Mouse (Mus musculus): Measurements from ENCODE around the gene Efhd1. TPM values are rescaled to one million over a fixed set of nuclear protein-coding genes. Genes with fewer than 3 reads are reported as not detected.

The Efhd1 gene
- total RNA-seq (2014; rRNA removed): 1.3 TPM in 2 replicates
- polyA plus RNA-seq (2015; fragmentation: Nextera tagmentation; extraction: Ambion mirVana): 1.9 and 2.2 TPM in 2 replicates

GRCm38 (mm10) chr1:87264134-87265006, at the start of gene Efhd1:
Efhd1 (plus strand) TSS chr1:87264363.
- Histone ChIP-seq H3K4me3 (ENCODE audit: low read depth, low read length) (peak within 1 kb of the TSS; percentile 48), H3K9me3 (ENCODE audit: low read length) (no peaks in the 10 kb centered on the region), H3K27ac (ENCODE audit: low read depth, low read length) (no peak within 1 kb of the TSS), H3K27me3 (ENCODE audit: insufficient read depth, low read length) (peaks cover 36% of the 10 kb centered on the region), H3K4me2 (ENCODE audit: low read depth) (peak within 1 kb of the TSS; percentile 99), H3K4me1 (ENCODE audit: insufficient read depth) (peaks cover 6% of the 10 kb centered on the region), H3K9ac (peak within 1 kb of the TSS; percentile 37), H3K36me3 (ENCODE audit: insufficient read depth) (no peaks in the 10 kb centered on the region)
- under 1% methylated on average over 70 of the region's 70 CpGs for WGBS
- no peak for TF ChIP-seq CTCF (IDR thresholded peaks at IDR 0.05; ENCODE audit: low read depth)
- ATAC-seq (peak; percentile 51), DNase-seq (peak; percentile 29)

GRCm38 (mm10) chr1:87214748-87215147, 49.4 kb upstream of the Efhd1 start:
- peak overlapping the region; percentile 94 for H3K9ac ChIP-seq
- peaks cover 19% of the 10 kb centered on the region for H3K4me1 ChIP-seq (ENCODE audit: insufficient read depth)
- no peak for ATAC-seq
- TF ChIP-seq CTCF (IDR thresholded peaks at IDR 0.05; ENCODE audit: low read depth): no peak
- H3K27me3 ChIP-seq (ENCODE audit: insufficient read depth, low read length): no peaks in the 10 kb centered on the region
- peak overlapping the region; percentile 98 for H3K27ac ChIP-seq (ENCODE audit: low read depth, low read length)
- H3K4me2 ChIP-seq (ENCODE audit: low read depth): peak overlapping the region; percentile 67
- peak overlapping the region; percentile 97 for H3K4me3 ChIP-seq (ENCODE audit: low read depth, low read length)
- WGBS: 33% methylated on average over 4 of the region's 4 CpGs
- DNase-seq: no peak
- H3K9me3 ChIP-seq (ENCODE audit: low read length): no peaks in the 10 kb centered on the region
- peaks cover 4% of the 10 kb centered on the region; the same call in 1 of the 2 replicates for H3K36me3 ChIP-seq (ENCODE audit: insufficient read depth)

GRCm38 (mm10) chr1:87217938-87218337, 46.2 kb upstream of the Efhd1 start:
- Histone ChIP-seq H3K4me3 (ENCODE audit: low read depth, low read length) (no peak overlapping the region), H3K4me1 (ENCODE audit: insufficient read depth) (peaks cover 18% of the 10 kb centered on the region), H3K9ac (no peak overlapping the region), H3K36me3 (ENCODE audit: insufficient read depth) (peaks cover 34% of the 10 kb centered on the region), H3K27me3 (ENCODE audit: insufficient read depth, low read length) (no peaks in the 10 kb centered on the region), H3K4me2 (ENCODE audit: low read depth) (no peak overlapping the region), H3K27ac (ENCODE audit: low read depth, low read length) (no peak overlapping the region), H3K9me3 (ENCODE audit: low read length) (no peaks in the 10 kb centered on the region)
- ATAC-seq: no peak
- WGBS: 65% methylated on average over 3 of the region's 3 CpGs
- peak; percentile 65 for TF ChIP-seq CTCF (IDR thresholded peaks at IDR 0.05; ENCODE audit: low read depth)
- DNase-seq: peak; percentile 26

- Histone ChIP-seq H3K27me3 (ENCODE audit: insufficient read depth, low read length) (no peaks in the 10 kb centered on the region), H3K4me2 (ENCODE audit: low read depth) (no peak overlapping the region), H3K4me1 (ENCODE audit: insufficient read depth) (no peaks in the 10 kb centered on the region), H3K4me3 (ENCODE audit: low read depth, low read length) (no peak overlapping the region), H3K27ac (ENCODE audit: low read depth, low read length) (no peak overlapping the region), H3K36me3 (ENCODE audit: insufficient read depth) (peaks cover 95% of the 10 kb centered on the region), H3K9ac (no peak overlapping the region), H3K9me3 (ENCODE audit: low read length) (no peaks in the 10 kb centered on the region)
- WGBS: 97% methylated on average over 8 of the region's 8 CpGs
- ATAC-seq (no peak), DNase-seq (no peak)
- TF ChIP-seq CTCF (IDR thresholded peaks at IDR 0.05; ENCODE audit: low read depth): no peak
Observed at GRCm38 (mm10) chr1:87225739-87226138, 38.4 kb upstream of the Efhd1 start.

- Histone ChIP-seq H3K4me3 (ENCODE audit: low read depth, low read length) (no peak overlapping the region), H3K4me2 (ENCODE audit: low read depth) (no peak overlapping the region), H3K9ac (no peak overlapping the region), H3K9me3 (ENCODE audit: low read length) (no peaks in the 10 kb centered on the region), H3K36me3 (ENCODE audit: insufficient read depth) (peaks cover 95% of the 10 kb centered on the region), H3K27me3 (ENCODE audit: insufficient read depth, low read length) (no peaks in the 10 kb centered on the region), H3K4me1 (ENCODE audit: insufficient read depth) (no peaks in the 10 kb centered on the region), H3K27ac (ENCODE audit: low read depth, low read length) (no peak overlapping the region)
- ATAC-seq (no peak), DNase-seq (no peak)
- WGBS: 100% methylated on average over 1 of the region's 1 CpGs
- no peak for TF ChIP-seq CTCF (IDR thresholded peaks at IDR 0.05; ENCODE audit: low read depth)
Observed at GRCm38 (mm10) chr1:87226409-87227159, 37.6 kb upstream of the Efhd1 start.

- H3K4me3 ChIP-seq (ENCODE audit: low read depth, low read length): no peak overlapping the region
- no peaks in the 10 kb centered on the region for H3K4me1 ChIP-seq (ENCODE audit: insufficient read depth)
- TF ChIP-seq CTCF (IDR thresholded peaks at IDR 0.05; ENCODE audit: low read depth): no peak
- H3K36me3 ChIP-seq (ENCODE audit: insufficient read depth): peaks cover 95% of the 10 kb centered on the region
- DNase-seq (no peak), ATAC-seq (peak; percentile 16; the same call in 1 of the 2 replicates)
- no peaks in the 10 kb centered on the region for H3K9me3 ChIP-seq (ENCODE audit: low read length)
- no peaks in the 10 kb centered on the region for H3K27me3 ChIP-seq (ENCODE audit: insufficient read depth, low read length)
- no peak overlapping the region for H3K9ac ChIP-seq
- H3K27ac ChIP-seq (ENCODE audit: low read depth, low read length): no peak overlapping the region
- 75% methylated on average over 3 of the region's 3 CpGs for WGBS
- H3K4me2 ChIP-seq (ENCODE audit: low read depth): no peak overlapping the region
Observed at GRCm38 (mm10) chr1:87227160-87227550, 37.0 kb upstream of the Efhd1 start.

- H3K9me3 ChIP-seq (ENCODE audit: low read length): no peaks in the 10 kb centered on the region
- WGBS: 69% methylated on average over 5 of the region's 5 CpGs
- no peak overlapping the region for H3K9ac ChIP-seq
- H3K36me3 ChIP-seq (ENCODE audit: insufficient read depth): peaks cover 93% of the 10 kb centered on the region
- H3K27ac ChIP-seq (ENCODE audit: low read depth, low read length): no peak overlapping the region
- ATAC-seq: no peak
- no peak for DNase-seq
- H3K4me1 ChIP-seq (ENCODE audit: insufficient read depth): no peaks in the 10 kb centered on the region
- H3K27me3 ChIP-seq (ENCODE audit: insufficient read depth, low read length): no peaks in the 10 kb centered on the region
- no peak overlapping the region for H3K4me2 ChIP-seq (ENCODE audit: low read depth)
- no peak overlapping the region for H3K4me3 ChIP-seq (ENCODE audit: low read depth, low read length)
- TF ChIP-seq CTCF (IDR thresholded peaks at IDR 0.05; ENCODE audit: low read depth): no peak
Observed at GRCm38 (mm10) chr1:87230606-87231005, 33.6 kb upstream of the Efhd1 start.
